Mouse (Mus musculus) fat pad, adult 2 months (tissue): ENCODE results near the gene Iqch.

Experiments used
- DNase-seq: peaks from one replicate; pipeline ENCODE4 v3.0.0-alpha.2; 2011; ENCODE audit warnings: low read depth, low spot score; ENCODE audit errors: extremely low read depth

Gene Iqch

GRCm38 (mm10) chr9:63602043-63602939 is at the start of gene Iqch, which contains the start of gene Aagab:
TSS of gene Iqch (minus strand) at chr9:63602493.
TSS of gene Aagab (plus strand) at chr9:63602660.
- no peak for DNase-seq

GRCm38 (mm10) chr9:63651594-63651993 is 49.3 kb upstream of the Iqch start:
- no peak for DNase-seq

DNA sequence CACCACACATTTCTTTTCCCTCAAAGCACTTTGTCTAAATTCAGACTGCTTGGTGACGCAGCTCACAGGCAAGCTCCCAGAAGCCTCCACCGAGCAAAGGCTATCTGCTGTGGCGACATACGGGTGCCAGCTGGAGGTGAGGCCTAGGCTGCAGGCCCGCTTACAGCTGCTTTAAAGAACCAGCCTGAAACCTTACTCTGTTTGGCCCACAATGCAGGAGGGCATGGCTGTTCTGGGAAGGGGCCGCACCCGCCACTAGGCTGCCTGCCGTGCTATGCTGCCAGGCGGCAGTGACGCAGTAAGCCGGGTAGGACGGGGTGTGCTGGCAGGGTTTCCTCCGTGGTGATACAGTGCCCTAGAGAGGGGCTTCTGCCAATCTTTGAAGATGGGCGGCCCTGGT is 48.6 kb upstream of the Iqch start:
- no peak for DNase-seq

DNA sequence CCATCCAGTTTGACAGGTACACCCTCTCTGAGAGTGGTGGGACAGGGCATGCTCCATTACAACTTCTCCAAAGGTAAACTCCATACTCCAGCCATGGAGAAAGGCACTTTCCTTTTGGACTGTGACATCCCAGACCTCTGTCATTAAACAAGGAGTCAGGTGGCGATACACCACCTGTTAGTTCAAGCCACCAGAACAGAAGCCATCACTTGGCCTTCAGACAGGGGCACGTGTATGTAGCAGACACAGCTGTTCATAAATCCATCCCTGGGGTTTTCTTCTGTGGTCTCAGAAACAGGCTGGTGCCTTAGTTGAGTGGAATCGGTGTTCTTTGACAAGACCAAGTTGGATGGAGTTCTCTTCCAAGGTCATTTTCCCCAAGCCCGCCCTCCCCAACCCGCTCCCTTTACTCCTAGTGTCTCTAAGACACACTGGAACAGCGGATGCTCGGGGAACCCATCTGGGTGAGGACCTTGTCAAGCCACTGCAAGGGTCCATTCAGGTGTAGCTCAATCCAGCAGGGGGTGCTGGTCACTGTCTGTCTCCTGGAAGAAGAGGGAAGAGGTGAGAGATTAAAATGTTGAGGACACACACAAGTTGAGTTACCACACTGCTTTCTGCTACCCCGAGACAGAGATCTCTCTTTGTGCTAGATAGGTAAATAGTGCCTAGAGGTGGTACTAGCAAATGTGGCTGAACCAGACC is 47.7 kb upstream of the Iqch start:
- no peak for DNase-seq

GRCm38 (mm10) chr9:63648520-63648918 is 46.2 kb upstream of the Iqch start:
- DNase-seq = no peak

DNA sequence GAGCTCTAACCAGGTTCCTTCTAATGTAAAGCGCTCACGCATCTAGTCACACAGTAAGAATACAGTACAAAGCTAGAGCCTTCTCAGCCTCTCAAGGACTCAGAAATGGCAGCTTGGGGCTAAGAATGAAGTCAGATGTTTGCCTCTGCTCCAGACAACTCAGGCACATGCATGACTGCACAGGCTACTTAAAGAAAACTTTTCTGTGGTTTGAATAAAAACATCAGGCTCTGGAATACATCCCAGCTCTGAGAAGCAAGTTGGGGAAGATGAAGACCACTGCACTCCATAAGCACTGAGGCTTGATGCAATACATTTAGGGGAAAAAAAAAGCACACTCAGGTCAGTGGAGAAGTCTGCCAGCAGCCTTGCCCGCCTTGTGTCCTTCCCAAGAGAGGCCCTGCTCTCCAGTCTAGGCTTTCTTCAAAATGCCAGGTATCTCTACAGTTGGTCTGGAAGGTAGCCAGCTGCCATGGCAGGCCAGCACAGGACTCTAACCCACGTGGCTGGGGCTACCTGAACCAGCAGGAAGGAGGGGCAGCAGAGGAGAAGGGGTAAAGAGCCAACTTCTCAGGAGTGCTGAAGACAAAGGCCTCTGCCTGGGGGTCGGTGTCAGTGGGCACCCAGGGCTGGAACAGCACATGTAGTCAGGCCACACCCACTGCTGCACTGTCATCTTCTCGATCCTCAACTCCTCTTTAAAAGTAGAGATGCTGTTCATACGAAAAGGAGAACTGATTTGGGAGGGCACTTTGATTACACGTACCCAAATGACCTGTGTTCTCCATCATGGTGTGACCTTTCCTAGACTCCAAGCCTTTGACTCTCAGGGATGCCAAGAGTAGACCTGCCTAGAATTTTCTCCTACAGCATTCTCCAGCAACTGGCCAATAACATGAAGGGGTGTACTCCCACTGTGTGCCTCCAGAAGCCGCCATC is 45.6 kb upstream of the Iqch start:
- no peak for DNase-seq

- DNase-seq = no peak
Observed at GRCm38 (mm10) chr9:63645084-63645483, 42.8 kb upstream of the Iqch start.

- no peak for DNase-seq
Observed at GRCm38 (mm10) chr9:63644011-63644410, 41.7 kb upstream of the Iqch start.

GRCm38 (mm10) chr9:63641983-63642646 is 39.8 kb upstream of the Iqch start:
- DNase-seq = no peak

DNA sequence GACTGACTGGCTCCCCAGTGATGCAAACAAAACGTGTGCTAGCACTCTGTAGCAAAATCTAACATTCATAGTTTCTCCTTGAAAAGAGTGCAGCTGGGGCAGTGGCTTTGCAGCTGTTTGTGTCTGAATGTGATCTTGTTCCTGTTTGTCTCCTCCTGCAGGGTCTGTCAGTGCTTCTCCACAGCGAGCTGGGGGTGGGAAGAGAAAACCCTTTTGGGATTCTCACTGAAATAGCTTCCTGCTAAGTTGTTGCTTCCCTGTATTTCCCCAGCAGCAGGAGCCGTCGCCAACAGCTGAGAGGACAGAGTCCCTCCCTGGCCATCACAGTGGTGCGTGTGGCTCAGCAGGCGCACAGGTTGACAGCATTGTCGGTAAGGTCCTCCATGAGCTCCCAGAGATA is 33.8 kb upstream of the Iqch start:
- no peak for DNase-seq

- DNase-seq = no peak
Observed at GRCm38 (mm10) chr9:63633334-63633733, 31.0 kb upstream of the Iqch start.

- no peak for DNase-seq
Observed at GRCm38 (mm10) chr9:63632924-63633323, 30.6 kb upstream of the Iqch start.

- DNase-seq = no peak
Observed at GRCm38 (mm10) chr9:63632045-63632444, 29.8 kb upstream of the Iqch start.

DNA sequence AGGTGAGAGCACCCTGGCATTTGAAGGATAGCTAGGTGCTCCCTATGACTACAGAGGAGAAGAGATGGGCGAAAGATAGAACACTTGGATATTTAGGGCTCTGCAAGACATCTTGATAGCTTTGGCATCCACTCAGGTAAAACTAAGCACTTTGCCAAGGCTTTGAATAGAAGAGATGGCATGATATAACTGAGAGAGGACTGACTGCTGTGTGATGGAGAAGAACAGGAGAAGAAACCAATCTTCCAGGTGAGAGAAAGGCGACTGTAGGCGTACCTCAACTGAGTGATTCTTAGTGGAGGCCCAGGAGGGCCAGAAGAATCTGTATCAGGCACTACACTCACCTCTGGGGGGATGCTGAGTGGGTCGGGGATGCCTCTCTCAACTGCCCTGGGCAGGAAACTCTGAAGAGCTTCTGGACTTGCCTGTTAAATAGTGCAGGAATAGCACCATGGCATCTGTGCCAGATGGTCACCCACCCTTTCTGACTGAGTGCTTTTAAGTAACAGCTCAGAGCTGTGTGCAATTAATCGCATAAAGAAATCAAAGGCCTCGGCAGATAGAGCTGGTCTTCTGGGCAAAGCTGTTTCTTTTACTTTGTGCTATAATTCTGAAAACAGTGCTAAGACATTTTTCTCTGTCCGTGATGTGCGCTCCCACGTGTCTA is 22.9 kb upstream of the Iqch start:
- no peak for DNase-seq

DNA sequence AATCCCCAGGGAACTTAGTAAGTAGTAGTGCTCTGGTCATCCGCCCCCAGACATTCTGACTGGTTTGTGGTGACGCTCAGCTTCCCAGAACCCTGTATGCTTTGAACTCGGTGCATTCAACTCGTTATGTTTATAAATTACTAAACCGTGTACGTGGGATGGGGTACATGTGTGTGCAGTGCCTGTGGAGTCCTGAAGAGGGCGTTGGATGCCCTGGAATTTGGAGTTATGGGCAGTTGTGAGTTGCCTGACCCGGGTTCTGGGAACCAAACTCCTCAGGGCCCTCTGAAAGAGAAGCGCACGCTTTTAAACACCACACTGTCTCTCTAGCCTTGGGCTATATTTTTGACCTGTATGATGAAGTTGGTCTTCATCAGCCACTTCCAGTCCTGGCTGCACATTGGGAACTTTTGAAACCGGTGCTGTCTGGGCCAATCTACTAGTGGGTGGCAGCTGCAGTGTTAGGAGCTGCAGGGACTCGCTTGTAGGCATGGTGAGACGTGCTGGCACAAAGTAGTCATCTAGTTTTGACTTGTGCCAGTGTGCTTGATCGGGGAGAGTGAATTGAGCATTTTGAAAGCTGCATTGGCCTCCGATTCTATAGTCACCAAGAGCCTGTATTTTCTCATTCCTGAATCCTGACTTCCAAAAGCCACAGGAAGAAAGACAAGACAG is 21.7 kb upstream of the Iqch start:
- peak; percentile 73 for DNase-seq

DNA sequence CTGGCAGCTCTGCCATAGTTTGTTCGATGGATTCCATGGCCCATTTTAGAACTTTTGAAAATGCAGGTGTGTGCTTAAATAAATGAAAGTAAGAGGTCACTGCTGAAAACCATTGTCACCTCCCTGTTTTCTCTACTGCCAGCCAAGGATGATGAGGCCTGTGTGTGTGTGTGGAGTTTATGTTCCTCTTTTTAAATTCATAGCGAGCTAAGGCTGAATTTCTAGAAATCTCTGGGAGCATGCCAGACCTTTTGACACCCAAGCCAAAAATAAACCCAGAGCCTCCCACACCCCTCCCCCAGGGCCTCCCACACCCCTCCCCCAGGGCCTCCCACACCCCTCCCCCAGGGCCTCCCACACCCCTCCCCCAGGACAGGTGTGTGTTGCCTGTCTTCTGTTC is 15.7 kb upstream of the Iqch start:
- DNase-seq = no peak

- DNase-seq = no peak
Observed at GRCm38 (mm10) chr9:63614018-63614985, 12.0 kb upstream of the Iqch start.

DNA sequence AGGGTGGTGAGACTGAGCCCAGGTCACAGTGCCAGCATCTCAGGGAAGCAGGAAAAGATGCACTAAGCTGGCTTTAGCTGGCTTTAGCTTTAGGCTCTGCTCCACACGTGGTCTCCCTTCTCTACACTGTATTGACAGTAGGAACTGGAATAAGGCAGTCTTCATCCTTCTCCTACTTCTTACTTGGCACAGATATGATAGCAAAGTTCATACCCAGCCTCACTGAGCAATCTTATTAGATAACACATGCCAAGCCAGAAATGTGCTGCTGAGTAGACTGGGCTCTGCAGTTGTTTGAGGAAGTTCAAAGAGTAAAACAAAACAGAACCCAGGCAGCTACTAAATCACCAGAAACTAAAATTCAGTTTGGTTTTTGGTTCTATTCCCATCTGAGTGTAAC is 11.3 kb upstream of the Iqch start:
- no peak for DNase-seq
